In genomic region chr19:38324147-38325028, GRCm38 (mm10) we compare ENCODE assay signal across 8 mouse cellular contexts.
DNase-seq lines count a peak whose midpoint lies in the region; ATAC-seq and TF ChIP-seq lines count a peak whose summit lies in the region.

No protein-coding gene starts in this region.

- TF ChIP-seq CTCF in liver, embryonic 14.5 days (IDR thresholded peaks at IDR 0.05; ENCODE audit: low read depth), result 0 out of 2 replicates have a peak, but pooled peaks have one; percentile 18

- no peak overlapping the region for H3K4me3 ChIP-seq in liver, embryonic 14.5 days (ENCODE audit: insufficient read depth in 1 of 2, low read depth in 2 of 2, low read length in 2 of 2)
- no peak overlapping the region for H3K4me3 ChIP-seq in liver, embryonic 12.5 days
- H3K4me3 ChIP-seq in embryonic facial prominence, embryonic 14.5 days (ENCODE audit: low read depth, low read length), result no peak overlapping the region
- no peak overlapping the region for H3K4me3 ChIP-seq in midbrain, embryonic 12.5 days

- no peaks in the 10 kb centered on the region for H3K9me3 ChIP-seq in liver, embryonic 14.5 days (ENCODE audit: control insufficient read depth, low read length)
- H3K9me3 ChIP-seq in liver, embryonic 12.5 days (replicated peaks), result no peaks in the 10 kb centered on the region
- no peaks in the 10 kb centered on the region for H3K9me3 ChIP-seq in embryonic facial prominence, embryonic 14.5 days (ENCODE audit: control insufficient read depth, low read length)
- no peaks in the 10 kb centered on the region for H3K9me3 ChIP-seq in midbrain, embryonic 12.5 days

- H3K4me1 ChIP-seq in liver, embryonic 14.5 days (replicated peaks; ENCODE audit: control insufficient read depth in 2 of 2, insufficient read depth in 2 of 2, low read length in 1 of 2), result no peaks in the 10 kb centered on the region
- H3K4me1 ChIP-seq in liver, embryonic 12.5 days, result no peaks in the 10 kb centered on the region
- no peaks in the 10 kb centered on the region for H3K4me1 ChIP-seq in embryonic facial prominence, embryonic 14.5 days (ENCODE audit: control insufficient read depth, insufficient read depth, low read length)
- H3K4me1 ChIP-seq in midbrain, embryonic 12.5 days, result peaks cover 5% of the 10 kb centered on the region; the same call in 1 of the 2 replicates

- no peak overlapping the region for H3K27ac ChIP-seq in liver, embryonic 14.5 days
- H3K27ac ChIP-seq in liver, embryonic 12.5 days, result no peak overlapping the region
- no peak overlapping the region for H3K27ac ChIP-seq in embryonic facial prominence, embryonic 14.5 days (replicated peaks; ENCODE audit: low read depth, low read length)
- H3K27ac ChIP-seq in midbrain, embryonic 12.5 days (replicated peaks), result no peak overlapping the region; the same call in 1 of the 2 replicates

- H3K4me2 ChIP-seq in liver, embryonic 14.5 days (ENCODE audit: low read depth), result no peak overlapping the region
- H3K4me2 ChIP-seq in liver, embryonic 12.5 days, result no peak overlapping the region
- H3K4me2 ChIP-seq in embryonic facial prominence, embryonic 14.5 days (ENCODE audit: low read depth, low read length), result no peak overlapping the region
- H3K4me2 ChIP-seq in midbrain, embryonic 12.5 days (replicated peaks), result 0 out of 2 replicates have a peak overlapping the region, but pooled peaks have one; percentile 11

- no peaks in the 10 kb centered on the region for H3K27me3 ChIP-seq in liver, embryonic 14.5 days (ENCODE audit: control insufficient read depth, insufficient read depth, low read length)
- no peaks in the 10 kb centered on the region for H3K27me3 ChIP-seq in liver, embryonic 12.5 days (replicated peaks)
- no peaks in the 10 kb centered on the region for H3K27me3 ChIP-seq in embryonic facial prominence, embryonic 14.5 days (replicated peaks; ENCODE audit: control insufficient read depth, insufficient read depth, low read length)
- no peaks in the 10 kb centered on the region for H3K27me3 ChIP-seq in midbrain, embryonic 12.5 days

- peak; percentile 21 for DNase-seq in CD4-positive, CD25-positive, alpha-beta regulatory T cell, adult 2 months (ENCODE audit: low read depth, low spot score)
- no peak for DNase-seq in liver, embryonic 14.5 days (ENCODE audit: low read depth in 3 of 3, low spot score in 3 of 3)
- peak; percentile 22 for DNase-seq in embryonic facial prominence, embryonic 14.5 days (ENCODE audit: low spot score)
- DNase-seq in layer of hippocampus, adult 9-10 months (ENCODE audit: low spot score), result no peak
- DNase-seq in ovary, postnatal 14 days (ENCODE audit: low spot score), result no peak

- TF ChIP-seq EP300 in liver, embryonic 14.5 days (IDR thresholded peaks at IDR 0.05; ENCODE audit: low read depth), result no peak

- H3K9ac ChIP-seq in liver, embryonic 14.5 days (replicated peaks), result no peak overlapping the region
- H3K9ac ChIP-seq in liver, embryonic 12.5 days, result no peak overlapping the region
- no peak overlapping the region for H3K9ac ChIP-seq in embryonic facial prominence, embryonic 14.5 days (ENCODE audit: low read depth, low read length)
- no peak overlapping the region for H3K9ac ChIP-seq in midbrain, embryonic 12.5 days (replicated peaks)

- ATAC-seq in CD4-positive, CD25-positive, alpha-beta regulatory T cell, adult 4 months, result no peak
- ATAC-seq in liver, embryonic 14.5 days (ENCODE audit: insufficient read depth), result no peak
- no peak for ATAC-seq in liver, embryonic 12.5 days
- no peak for ATAC-seq in embryonic facial prominence, embryonic 14.5 days (ENCODE audit: low read depth)
- peak; percentile 71; the same call in 1 of the 2 replicates for ATAC-seq in midbrain, embryonic 12.5 days (ENCODE audit: low FRiP score, low read depth)

- H3K36me3 ChIP-seq in liver, embryonic 14.5 days (replicated peaks; ENCODE audit: control insufficient read depth, insufficient read depth, low read depth), result no peaks in the 10 kb centered on the region
- no peaks in the 10 kb centered on the region for H3K36me3 ChIP-seq in liver, embryonic 12.5 days
- no peaks in the 10 kb centered on the region for H3K36me3 ChIP-seq in embryonic facial prominence, embryonic 14.5 days (ENCODE audit: control insufficient read depth, insufficient read depth, low read length)
- no peaks in the 10 kb centered on the region for H3K36me3 ChIP-seq in midbrain, embryonic 12.5 days

- 31% methylated on average over 10 of the region's 10 CpGs for WGBS in liver, embryonic 14.5 days (ENCODE audit: insufficient replicate concordance)
- WGBS in liver, embryonic 12.5 days (ENCODE audit: insufficient replicate concordance), result 37% methylated on average over 10 of the region's 10 CpGs
- WGBS in embryonic facial prominence, embryonic 14.5 days, result 33% methylated on average over 10 of the region's 10 CpGs
- 17% methylated on average over 10 of the region's 10 CpGs for WGBS in midbrain, embryonic 12.5 days

Comparison
In these comparisons a context has a peak if more than half of its experiments do, and no peak if none do; other contexts are left out.
1. DNase-seq: peak in CD4-positive, CD25-positive, alpha-beta regulatory T cell, adult 2 months (single experiment) and embryonic facial prominence, embryonic 14.5 days (single experiment); none in liver, embryonic 14.5 days (0 of 3), layer of hippocampus, adult 9-10 months (single experiment) and ovary, postnatal 14 days (single experiment).